Mouse (Mus musculus): ENCODE results near the gene Ttll1. TPM values are rescaled to one million over a fixed set of nuclear protein-coding genes. Genes with fewer than 3 reads are reported as not detected.

Gene Ttll1
- polyA plus RNA-seq, 1 experiment from 2014 or later: 15.1 TPM

DNA sequence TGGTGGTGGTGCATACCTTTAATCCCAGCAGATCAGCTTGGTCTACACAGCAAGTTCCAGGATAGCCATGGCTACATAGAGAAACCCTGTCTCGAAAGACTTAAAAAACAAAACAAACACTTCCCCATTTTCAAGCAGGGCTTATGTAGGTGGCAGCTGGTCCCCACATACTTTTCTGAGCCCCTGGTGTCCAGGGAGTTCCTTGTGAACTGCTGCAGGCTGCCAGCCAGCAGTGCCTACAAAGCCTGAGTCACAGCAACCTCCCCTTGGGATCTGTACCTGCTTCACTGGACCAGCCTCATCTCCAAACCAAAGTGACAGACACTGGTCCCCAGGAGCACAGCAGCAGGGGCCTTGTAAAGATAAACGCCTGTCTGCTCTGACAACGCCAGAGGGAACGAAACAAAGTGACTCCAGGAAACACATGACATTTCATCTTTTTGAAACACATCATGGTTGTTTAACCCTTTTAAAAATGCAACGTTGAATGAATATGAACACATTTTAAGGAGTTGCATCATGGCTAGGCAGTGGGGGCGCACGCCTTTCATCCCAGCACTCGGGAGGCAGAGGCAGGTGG lies 28.0 kb downstream of the Ttll1 start:
- no peak for TF ChIP-seq CTCF (IDR thresholded peaks at IDR 0.05; ENCODE audit: low read depth)
- DNase-seq (no peak), ATAC-seq (ENCODE audit: insufficient read depth) (no peak)
- H3K27me3 ChIP-seq (ENCODE audit: insufficient read depth, low read length): no peaks in the 10 kb centered on the region
- no peaks in the 10 kb centered on the region for H3K9me3 ChIP-seq (ENCODE audit: low read depth, low read length)
- 66% methylated on average over 8 of the region's 8 CpGs for WGBS
- no peak overlapping the region for H3K4me3 ChIP-seq (ENCODE audit: low read depth, low read length)
- H3K9ac ChIP-seq: no peak overlapping the region
- no peak overlapping the region for H3K27ac ChIP-seq (ENCODE audit: low read depth)
- H3K36me3 ChIP-seq (ENCODE audit: insufficient read depth): no peaks in the 10 kb centered on the region
- no peak overlapping the region for H3K4me2 ChIP-seq
- H3K4me1 ChIP-seq (ENCODE audit: insufficient read depth): no peaks in the 10 kb centered on the region

GRCm38 (mm10) chr15:83481236-83481780 lies 29.4 kb downstream of the Ttll1 start:
- no peak overlapping the region for H3K9ac ChIP-seq
- no peak overlapping the region for H3K27ac ChIP-seq (ENCODE audit: low read depth)
- no peak for TF ChIP-seq CTCF (IDR thresholded peaks at IDR 0.05; ENCODE audit: low read depth)
- no peaks in the 10 kb centered on the region for H3K9me3 ChIP-seq (ENCODE audit: low read depth, low read length)
- no peaks in the 10 kb centered on the region for H3K27me3 ChIP-seq (ENCODE audit: insufficient read depth, low read length)
- 61% methylated on average over 10 of the region's 10 CpGs for WGBS
- no peaks in the 10 kb centered on the region for H3K36me3 ChIP-seq (ENCODE audit: insufficient read depth)
- no peak overlapping the region for H3K4me2 ChIP-seq
- DNase-seq (no peak), ATAC-seq (ENCODE audit: insufficient read depth) (no peak)
- no peaks in the 10 kb centered on the region for H3K4me1 ChIP-seq (ENCODE audit: insufficient read depth)
- no peak overlapping the region for H3K4me3 ChIP-seq (ENCODE audit: low read depth, low read length)

DNA sequence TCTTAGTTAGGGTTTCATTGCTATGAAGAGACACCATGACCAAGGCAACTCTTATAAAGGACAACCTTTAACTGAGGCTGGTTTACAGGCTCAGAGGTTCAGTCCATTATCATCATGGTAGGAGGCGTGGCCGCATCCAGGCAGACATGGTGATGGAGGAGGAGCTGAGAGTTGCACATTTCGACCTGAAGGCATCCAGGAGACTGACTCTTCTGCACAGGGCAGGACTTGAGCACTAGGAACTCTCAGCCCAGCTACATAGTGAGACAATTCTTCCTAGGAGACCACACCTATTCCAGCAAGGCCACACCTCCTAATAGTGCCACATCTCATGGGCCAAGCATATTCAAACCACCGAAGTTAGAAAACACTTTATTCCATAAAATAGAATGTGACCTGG lies 30.9 kb downstream of the Ttll1 start:
- Histone ChIP-seq H3K27me3 (ENCODE audit: insufficient read depth, low read length) (no peaks in the 10 kb centered on the region), H3K4me2 (no peak overlapping the region), H3K9ac (no peak overlapping the region), H3K36me3 (ENCODE audit: insufficient read depth) (no peaks in the 10 kb centered on the region), H3K9me3 (ENCODE audit: low read depth, low read length) (no peaks in the 10 kb centered on the region), H3K27ac (ENCODE audit: low read depth) (no peak overlapping the region), H3K4me3 (ENCODE audit: low read depth, low read length) (no peak overlapping the region), H3K4me1 (ENCODE audit: insufficient read depth) (no peaks in the 10 kb centered on the region)
- 82% methylated on average over 4 of the region's 4 CpGs for WGBS
- no peak for TF ChIP-seq CTCF (IDR thresholded peaks at IDR 0.05; ENCODE audit: low read depth)
- DNase-seq (no peak), ATAC-seq (ENCODE audit: insufficient read depth) (no peak)

GRCm38 (mm10) chr15:83478096-83478495 lies 32.6 kb downstream of the Ttll1 start:
- no peaks in the 10 kb centered on the region for H3K27me3 ChIP-seq (ENCODE audit: insufficient read depth, low read length)
- H3K9me3 ChIP-seq (ENCODE audit: low read depth, low read length): no peaks in the 10 kb centered on the region
- 62% methylated on average over 3 of the region's 3 CpGs for WGBS
- no peak for ATAC-seq (ENCODE audit: insufficient read depth)
- no peaks in the 10 kb centered on the region for H3K4me1 ChIP-seq (ENCODE audit: insufficient read depth)
- H3K4me2 ChIP-seq: no peak overlapping the region
- no peak; the same call in 1 of the 2 replicates for TF ChIP-seq CTCF (IDR thresholded peaks at IDR 0.05; ENCODE audit: low read depth)
- no peak overlapping the region for H3K27ac ChIP-seq (ENCODE audit: low read depth)
- H3K36me3 ChIP-seq (ENCODE audit: insufficient read depth): no peaks in the 10 kb centered on the region
- DNase-seq: no peak
- no peak overlapping the region for H3K4me3 ChIP-seq (ENCODE audit: low read depth, low read length)
- H3K9ac ChIP-seq: no peak overlapping the region

GRCm38 (mm10) chr15:83476593-83477273 lies 34.0 kb downstream of the Ttll1 start:
- DNase-seq (peak; percentile 76), ATAC-seq (ENCODE audit: insufficient read depth) (no peak)
- Histone ChIP-seq H3K36me3 (ENCODE audit: insufficient read depth) (no peaks in the 10 kb centered on the region), H3K9me3 (ENCODE audit: low read depth, low read length) (no peaks in the 10 kb centered on the region), H3K27ac (ENCODE audit: low read depth) (no peak overlapping the region), H3K4me1 (ENCODE audit: insufficient read depth) (no peaks in the 10 kb centered on the region), H3K27me3 (ENCODE audit: insufficient read depth, low read length) (no peaks in the 10 kb centered on the region), H3K9ac (no peak overlapping the region), H3K4me3 (ENCODE audit: low read depth, low read length) (no peak overlapping the region), H3K4me2 (no peak overlapping the region)
- TF ChIP-seq CTCF (IDR thresholded peaks at IDR 0.05; ENCODE audit: low read depth): no peak
- 57% methylated on average over 12 of the region's 12 CpGs for WGBS

- peak; percentile 45; the same call in 1 of the 2 replicates for ATAC-seq (ENCODE audit: insufficient read depth)
- H3K27ac ChIP-seq (ENCODE audit: low read depth): no peak overlapping the region
- TF ChIP-seq CTCF (IDR thresholded peaks at IDR 0.05; ENCODE audit: low read depth): no peak
Measured at GRCm38 (mm10) chr15:83474466-83474836, 36.2 kb downstream of the Ttll1 start.

GRCm38 (mm10) chr15:83473832-83474465 lies 36.7 kb downstream of the Ttll1 start:
- no peaks in the 10 kb centered on the region for H3K27me3 ChIP-seq (ENCODE audit: insufficient read depth, low read length)
- H3K27ac ChIP-seq (ENCODE audit: low read depth): peak overlapping the region; percentile 21; the same call in 1 of the 2 replicates
- no peaks in the 10 kb centered on the region for H3K9me3 ChIP-seq (ENCODE audit: low read depth, low read length)
- 43% methylated on average over 10 of the region's 10 CpGs for WGBS
- no peaks in the 10 kb centered on the region for H3K36me3 ChIP-seq (ENCODE audit: insufficient read depth)
- H3K4me1 ChIP-seq (ENCODE audit: insufficient read depth): no peaks in the 10 kb centered on the region
- H3K9ac ChIP-seq: no peak overlapping the region
- H3K4me3 ChIP-seq (ENCODE audit: low read depth, low read length): no peak overlapping the region
- peak overlapping the region; percentile 8; the same call in 1 of the 2 replicates for H3K4me2 ChIP-seq
- TF ChIP-seq CTCF (IDR thresholded peaks at IDR 0.05; ENCODE audit: low read depth): no peak
- ATAC-seq (ENCODE audit: insufficient read depth): peak; percentile 89
- DNase-seq: peak; percentile 59

More at GRCm38 (mm10) chr15:83474466-83474836, 36.2 kb downstream of the Ttll1 start:
- Histone ChIP-seq H3K4me3 (ENCODE audit: low read depth, low read length) (no peak overlapping the region), H3K9me3 (ENCODE audit: low read depth, low read length) (no peaks in the 10 kb centered on the region), H3K9ac (no peak overlapping the region), H3K4me1 (ENCODE audit: insufficient read depth) (no peaks in the 10 kb centered on the region), H3K4me2 (peak overlapping the region; percentile 8; the same call in 1 of the 2 replicates), H3K36me3 (ENCODE audit: insufficient read depth) (no peaks in the 10 kb centered on the region), H3K27me3 (ENCODE audit: insufficient read depth, low read length) (no peaks in the 10 kb centered on the region)
- DNase-seq: peak; percentile 26
- WGBS: 28% methylated on average over 5 of the region's 5 CpGs

All from lung, embryonic 14.5 days (tissue).